Comparison of ENCODE assay signal across 26 mouse cellular contexts in the genomic region with DNA sequence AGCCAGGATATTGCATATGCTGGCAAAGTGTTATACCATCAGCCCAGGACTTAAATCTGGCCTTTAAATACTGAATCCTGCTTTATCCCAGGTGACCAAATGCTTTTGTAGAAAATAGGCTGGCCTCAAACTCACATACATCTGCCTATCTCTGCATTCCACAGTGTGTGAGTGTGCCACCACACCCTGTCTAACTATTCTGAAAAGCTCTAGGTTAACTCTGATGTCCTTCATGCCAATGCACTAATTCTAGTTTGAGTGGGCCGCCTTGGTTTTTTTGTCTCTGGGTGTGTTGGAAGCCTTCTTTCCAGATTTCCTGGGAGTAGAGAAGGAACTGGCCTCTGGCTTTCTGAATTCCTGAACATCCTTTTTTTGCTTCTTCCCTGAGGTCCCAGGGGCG.
"Had no signal": no experiment of that assay in that cellular context is flagged by ENCODE, and none has a peak within 500 bp of the region (broad histone marks: within the 10 kb centered on the region; RNA-seq: fewer than 3 reads in every experiment).

No protein-coding gene starts in this region.

- H3K27ac ChIP-seq: gastrocnemius, adult 2 months; heart, embryonic 10.5 days; hindbrain, embryonic 10.5 days; hindbrain, embryonic 12.5 days; hindbrain, embryonic 14.5 days; intestine, embryonic 15.5 days; limb, embryonic 13.5 days; limb, embryonic 15.5 days; liver, embryonic 12.5 days; liver, embryonic 14.5 days had no signal

- ATAC-seq: hindbrain, embryonic 16.5 days; inflammation-experienced regulatory T-cells, adult 6 months; intestine, embryonic 15.5 days; intestine, postnatal 0 days; liver, embryonic 12.5 days had no signal

- H3K27me3 ChIP-seq: heart, embryonic 12.5 days; hindbrain, embryonic 12.5 days; intestine, embryonic 15.5 days; limb, embryonic 13.5 days; limb, embryonic 15.5 days; liver, embryonic 12.5 days had no signal

- H3K9me3 ChIP-seq: heart, embryonic 10.5 days; heart, embryonic 12.5 days; hindbrain, embryonic 10.5 days; hindbrain, embryonic 12.5 days; intestine, embryonic 15.5 days; limb, embryonic 13.5 days; limb, embryonic 15.5 days; liver, embryonic 12.5 days had no signal

- H3K9ac ChIP-seq: heart, embryonic 12.5 days; hindbrain, embryonic 12.5 days; hindbrain, embryonic 14.5 days; intestine, embryonic 15.5 days; limb, embryonic 13.5 days; limb, embryonic 15.5 days; liver, embryonic 12.5 days; liver, embryonic 14.5 days had no signal

- H3K4me1 ChIP-seq: heart, embryonic 10.5 days; hindbrain, embryonic 10.5 days; hindbrain, embryonic 12.5 days; intestine, embryonic 15.5 days; limb, embryonic 15.5 days had no signal

- H3K4me3 ChIP-seq: gastrocnemius, adult 2 months; heart, embryonic 10.5 days; heart, embryonic 12.5 days; hindbrain, embryonic 10.5 days; hindbrain, embryonic 12.5 days; intestine, embryonic 15.5 days; limb, embryonic 13.5 days; limb, embryonic 15.5 days; liver, embryonic 12.5 days had no signal

- H3K4me2 ChIP-seq: heart, embryonic 12.5 days; hindbrain, embryonic 12.5 days; hindbrain, embryonic 14.5 days; intestine, embryonic 15.5 days; limb, embryonic 13.5 days; limb, embryonic 15.5 days; liver, embryonic 12.5 days had no signal

- DNase-seq: gastrocnemius, adult 2 months; gastrocnemius, postnatal 10 days; gastrocnemius, postnatal 25 days; heart, adult 18-20 months; heart, postnatal 10 days; heart, postnatal 4 days; kidney, adult 18-20 months; kidney, postnatal 10 days; kidney, postnatal 25 days; kidney, postnatal 4 days; layer of hippocampus, adult 9-11 months; layer of hippocampus, postnatal 36 days; left cerebral cortex, postnatal 4 days had no signal
